Mouse (Mus musculus): Measurements from ENCODE around the gene Gm3460.
"Not testable (repeated sequence)": the region's sequence is repeated elsewhere in the genome, so short reads cannot be mapped to it uniquely, and the experiment has no call there.

The Gm3460 gene

GRCm38 (mm10) chr14:6622318-6622717, at the start of gene Gm3460:
TSS of gene Gm3460 (minus strand) at chr14:6622418.
- DNase-seq = not testable (repeated sequence)

DNA sequence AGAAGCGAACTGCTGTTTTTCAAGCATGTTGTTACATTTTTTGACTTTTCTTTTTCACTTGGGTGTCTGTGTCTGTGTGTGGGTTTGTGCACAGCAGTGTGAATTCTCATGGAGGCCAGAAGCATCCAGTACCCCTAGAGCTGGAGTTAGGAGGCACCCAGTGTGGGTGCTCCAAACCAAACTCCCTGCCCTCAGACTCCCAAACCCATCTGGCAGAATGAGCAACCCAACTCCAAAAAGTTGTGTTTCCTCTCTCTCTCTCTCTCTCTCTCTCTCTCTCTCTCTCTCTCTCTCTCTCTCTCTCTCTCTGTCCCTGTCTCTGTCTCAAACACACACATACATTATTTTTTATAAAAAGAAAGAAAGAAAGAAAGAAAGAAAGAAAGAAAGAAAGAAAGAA, 15.8 kb downstream of the Gm3460 start:
- not testable (repeated sequence) for DNase-seq

GRCm38 (mm10) chr14:6605004-6605403, 17.2 kb downstream of the Gm3460 start:
- DNase-seq = peak; percentile 9

DNA sequence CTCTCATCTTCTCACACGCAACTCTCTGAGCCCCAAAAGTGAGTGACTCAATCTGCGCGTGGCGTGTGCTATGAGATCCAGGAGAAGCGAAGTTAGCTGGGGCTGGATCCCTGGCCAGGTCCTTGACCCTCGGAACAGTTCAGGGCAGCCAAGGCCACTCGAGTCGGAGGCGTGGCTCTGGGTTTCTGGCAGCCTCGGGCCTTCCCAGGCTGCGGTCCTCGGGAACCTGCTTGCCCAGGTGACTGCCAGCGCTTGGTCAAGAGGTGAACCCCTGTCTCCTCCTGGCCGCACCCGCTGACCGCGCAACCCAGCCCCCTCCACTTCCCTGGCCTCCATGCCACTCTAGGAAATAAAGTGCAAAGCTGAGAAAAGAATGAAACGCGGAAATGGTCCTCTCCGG, 17.7 kb downstream of the Gm3460 start:
- not testable (repeated sequence) for DNase-seq

GRCm38 (mm10) chr14:6590513-6590912, 31.7 kb downstream of the Gm3460 start, which contains the start of gene Gm3629:
TSS of gene Gm3629 (minus strand) at chr14:6590613.
- not testable (repeated sequence) for DNase-seq

Measured in cerebellum, adult 9-10 months (tissue).